Mouse (Mus musculus) adrenal gland, postnatal 10 days (tissue): ENCODE results near the gene Xdh. TPM values are rescaled to one million over a fixed set of nuclear protein-coding genes. Genes with fewer than 3 reads are reported as not detected.
"Not testable (repeated sequence)": the region's sequence is repeated elsewhere in the genome, so short reads cannot be mapped to it uniquely, and the experiment has no call there.

Source experiments
- DNase-seq: peaks from one replicate; pipeline ENCODE4 v3.0.0; 2021; ENCODE audit warnings: mixed read lengths
- total RNA-seq, 2 experiments: library from RNA; stranded (reverse); gene quantifications; 2 replicates each; pipeline ENCODE4 v1.2.3; 2021

Xdh gene
- total RNA-seq, 2 experiments from 2014 or later = 55.9 to 125 TPM

DNA sequence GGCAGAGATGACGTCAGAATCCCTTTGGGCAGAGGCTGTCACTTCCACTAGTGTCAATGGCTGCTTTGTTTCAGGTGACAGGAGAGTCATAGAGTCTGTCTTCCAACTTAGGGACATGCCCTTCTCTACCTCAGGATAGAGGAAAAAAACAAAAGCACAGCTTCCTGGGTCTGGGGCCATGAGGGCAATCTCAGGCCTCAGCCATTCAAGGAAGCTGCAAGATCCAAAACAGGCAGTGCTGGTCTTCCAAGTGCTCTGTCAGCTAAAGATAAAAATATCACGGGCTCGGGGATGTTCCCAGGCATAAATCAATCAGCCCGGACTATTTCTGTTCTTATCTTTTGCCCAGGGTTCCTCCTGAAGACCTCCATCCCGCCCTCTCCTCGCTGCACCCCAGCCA, 68.7 kb downstream of the Xdh start:
- DNase-seq = no peak

DNA sequence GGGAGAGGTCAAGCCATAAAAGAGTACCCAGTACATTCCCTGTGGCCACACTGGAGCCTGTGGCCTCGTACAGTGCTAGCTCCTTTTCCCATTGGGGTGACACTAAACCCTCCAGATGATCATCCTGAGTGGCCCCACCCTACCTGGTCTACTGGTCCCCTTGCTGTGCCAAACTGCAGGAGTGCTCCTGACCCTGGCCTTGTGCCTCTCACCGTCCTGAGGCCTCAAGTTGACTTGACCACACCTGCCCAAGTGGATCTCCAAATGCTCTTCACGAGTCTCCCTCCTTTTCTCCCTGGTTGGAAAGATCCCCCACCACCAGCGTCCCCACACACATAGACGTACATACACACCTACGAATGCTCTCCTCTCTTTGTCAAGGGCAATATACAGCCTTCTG, 69.7 kb downstream of the Xdh start:
- DNase-seq = no peak

DNA sequence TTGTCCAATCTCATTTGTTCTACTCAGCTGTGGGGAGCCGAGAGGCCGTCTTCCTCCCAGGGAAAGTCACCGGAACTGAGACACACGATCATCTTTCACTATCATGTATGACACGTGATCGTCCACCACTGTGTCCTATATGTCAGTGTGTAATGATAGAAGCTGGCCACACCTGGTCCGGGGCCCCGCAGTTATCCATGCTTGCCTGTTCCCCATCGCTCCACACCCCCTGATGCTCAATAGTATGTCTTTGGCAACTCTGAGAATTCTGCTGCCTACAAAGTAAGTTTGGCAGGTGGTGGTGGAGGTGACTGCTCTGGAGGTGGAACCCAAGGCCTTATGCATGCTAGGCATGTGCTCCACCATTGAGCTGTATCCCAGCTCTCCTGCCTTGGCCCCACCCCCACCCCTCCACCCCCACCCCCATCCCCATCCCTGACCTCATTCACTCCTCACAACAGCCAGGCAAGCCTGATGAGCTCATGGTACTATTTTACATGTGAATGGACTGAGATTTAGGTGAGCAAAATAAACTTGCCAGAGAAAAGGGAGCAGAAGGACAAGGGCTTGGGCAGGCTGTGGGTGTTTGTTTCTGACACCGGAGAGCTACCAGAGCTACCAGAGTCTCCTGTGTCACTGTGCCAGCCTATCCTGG, 70.6 kb downstream of the Xdh start:
- DNase-seq = no peak

DNA sequence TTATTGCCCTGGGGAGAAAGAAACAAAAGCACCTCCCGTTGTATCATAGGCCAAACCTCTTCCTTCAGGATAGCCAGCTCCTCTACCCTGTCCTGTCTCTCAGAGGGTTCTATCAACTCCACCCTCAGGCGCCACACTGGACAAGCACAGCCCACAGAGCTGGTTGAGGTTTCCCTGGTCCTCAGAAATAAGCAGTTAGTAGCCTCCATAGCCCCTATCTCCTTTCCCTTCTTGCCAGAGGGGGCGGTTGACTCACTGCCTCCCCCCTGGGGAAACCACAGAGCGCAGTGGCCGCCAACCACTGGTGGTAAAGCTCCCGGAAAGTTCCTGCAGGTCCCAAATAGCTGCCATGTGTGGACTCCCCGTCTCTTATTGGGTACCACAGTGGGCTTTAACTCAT, 74.3 kb downstream of the Xdh start:
- DNase-seq = no peak

DNA sequence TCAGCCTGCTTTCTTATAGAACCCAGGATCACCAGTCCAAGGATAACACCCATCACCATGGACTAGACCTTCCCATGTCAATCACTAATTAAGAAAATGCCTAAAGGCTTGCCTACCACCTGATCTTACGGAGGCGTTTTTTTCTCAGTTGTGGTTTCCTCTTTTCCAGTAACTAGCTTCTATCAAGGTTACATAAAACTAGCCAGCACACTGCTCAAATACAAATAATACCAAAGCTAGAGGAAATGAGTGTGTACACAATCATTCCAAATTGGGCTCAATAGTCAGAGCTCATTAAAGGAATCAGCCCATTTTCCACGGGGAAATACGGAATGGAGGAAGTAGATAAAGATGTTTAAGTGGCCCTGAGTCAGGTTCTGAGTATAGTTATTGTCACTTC, 74.7 kb downstream of the Xdh start:
- DNase-seq = no peak

DNA sequence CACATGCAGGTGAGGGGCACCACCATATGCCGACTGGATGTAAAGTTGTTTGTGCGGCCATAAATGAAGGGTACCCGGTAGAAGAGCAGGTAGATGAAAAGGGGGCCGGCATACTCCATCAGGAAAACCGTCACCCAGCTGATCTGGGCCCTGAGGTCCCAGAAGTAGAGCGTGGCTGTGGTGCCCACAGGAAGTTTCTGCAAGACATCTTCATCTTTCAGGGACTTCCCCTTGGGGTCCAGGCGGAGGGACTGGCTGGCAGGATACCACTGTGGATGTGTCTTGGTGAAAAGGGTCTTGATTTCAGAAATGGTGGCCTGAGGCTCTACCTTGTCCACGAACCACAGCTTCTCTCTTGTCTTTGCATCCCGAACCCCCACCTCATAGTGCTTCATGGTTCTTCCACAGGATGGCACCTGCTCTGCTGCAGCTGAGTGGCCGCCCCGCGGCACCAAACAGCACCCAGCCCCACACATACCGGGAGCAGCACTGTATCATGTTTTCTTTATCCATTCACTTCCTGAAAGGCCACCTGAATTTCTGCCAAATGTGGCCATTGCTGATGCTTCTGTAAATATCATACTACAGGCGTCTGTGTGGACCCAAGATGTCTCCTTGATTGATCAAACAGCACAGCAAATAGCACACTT, 78.9 kb downstream of the Xdh start:
- DNase-seq = no peak

DNA sequence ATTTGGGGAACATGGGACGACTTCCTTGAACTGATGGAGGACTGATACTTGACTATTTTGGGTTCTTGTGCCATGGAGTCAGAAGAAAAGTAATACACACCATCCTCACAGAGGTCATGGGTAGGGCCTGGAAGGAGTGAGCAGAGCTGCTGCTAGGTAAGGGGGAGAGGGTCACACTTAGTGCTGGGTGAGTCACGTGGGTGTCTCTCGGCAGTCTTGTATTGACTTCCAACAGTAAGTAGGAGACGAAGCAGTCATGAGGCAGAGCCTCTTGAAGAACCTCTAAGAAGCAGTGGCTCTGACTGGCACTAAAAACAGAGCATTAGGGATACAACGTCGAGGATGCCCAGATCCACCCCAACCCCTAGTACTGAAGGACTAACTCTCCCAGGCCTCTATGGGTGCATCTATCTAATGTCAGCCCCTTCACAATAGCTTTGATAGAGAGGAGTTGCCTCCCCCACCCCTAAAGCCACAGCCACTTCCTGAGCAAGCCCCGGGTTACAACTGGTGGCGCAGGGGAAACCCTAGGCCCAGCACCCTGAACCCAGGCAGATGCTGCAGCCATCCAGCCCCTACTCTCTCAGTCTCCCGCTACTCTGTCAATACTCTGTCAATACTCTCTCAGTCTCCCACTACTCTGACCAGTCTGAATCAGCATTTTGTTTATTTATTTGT, 80.8 kb downstream of the Xdh start:
- peak; percentile 0 for DNase-seq

DNA sequence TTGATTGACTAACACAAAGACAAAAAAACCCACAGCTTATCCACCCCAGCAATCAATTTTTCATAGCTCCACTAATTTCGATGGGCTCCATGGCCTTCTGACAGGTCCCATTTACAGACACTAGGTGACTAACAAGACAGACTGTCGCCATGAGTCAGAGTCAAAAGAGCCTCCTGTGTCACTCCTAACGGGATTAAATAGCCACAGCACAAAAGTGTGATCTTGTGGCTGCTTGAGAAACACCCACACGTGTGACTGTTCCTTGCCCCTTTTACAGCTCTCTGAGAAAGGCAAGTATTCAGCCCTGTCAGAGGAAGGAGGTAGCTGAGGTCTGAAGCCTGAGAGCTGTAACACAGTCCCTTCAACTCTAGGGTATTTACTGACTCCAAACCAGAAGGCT, 96.3 kb downstream of the Xdh start:
- no peak for DNase-seq

DNA sequence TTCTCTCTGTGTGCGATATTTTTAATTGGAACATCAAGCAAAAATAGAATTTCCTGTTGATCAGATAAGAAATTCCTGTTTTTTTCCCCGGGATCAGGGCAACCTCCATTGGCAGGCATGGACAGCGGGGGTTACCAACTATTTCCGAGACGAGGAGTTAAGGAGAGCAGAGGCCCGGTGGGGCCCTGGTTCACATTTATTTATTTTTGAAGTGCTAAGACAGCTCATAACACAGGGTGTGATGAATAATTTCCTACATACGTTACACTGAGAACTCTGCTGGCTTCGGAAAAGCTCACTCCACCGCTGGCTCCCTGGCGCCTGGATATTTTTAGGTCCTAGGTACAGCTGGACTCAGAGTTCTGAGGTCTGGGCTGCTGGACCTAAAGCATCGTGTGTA, 97.0 kb downstream of the Xdh start:
- peak; percentile 11 for DNase-seq

DNA sequence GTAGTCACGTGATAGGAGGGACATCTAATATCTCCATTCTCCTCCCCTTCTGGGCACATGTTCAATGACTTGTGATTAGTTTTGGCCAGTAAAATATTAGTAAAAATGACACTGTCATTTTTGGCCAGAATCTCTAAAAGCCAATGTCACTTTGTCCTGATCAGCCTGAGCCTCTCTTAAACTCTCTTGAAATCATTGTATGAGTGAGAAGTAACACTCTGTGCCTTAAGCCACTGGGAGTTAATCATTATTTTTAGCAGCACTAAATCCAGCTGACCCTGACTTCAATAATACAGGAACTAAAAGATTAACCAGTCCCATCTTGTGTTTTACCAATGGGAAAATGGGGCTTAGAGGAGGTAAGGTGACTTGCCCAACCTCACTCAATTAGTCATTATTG, 102.6 kb downstream of the Xdh start:
- no peak for DNase-seq

DNA sequence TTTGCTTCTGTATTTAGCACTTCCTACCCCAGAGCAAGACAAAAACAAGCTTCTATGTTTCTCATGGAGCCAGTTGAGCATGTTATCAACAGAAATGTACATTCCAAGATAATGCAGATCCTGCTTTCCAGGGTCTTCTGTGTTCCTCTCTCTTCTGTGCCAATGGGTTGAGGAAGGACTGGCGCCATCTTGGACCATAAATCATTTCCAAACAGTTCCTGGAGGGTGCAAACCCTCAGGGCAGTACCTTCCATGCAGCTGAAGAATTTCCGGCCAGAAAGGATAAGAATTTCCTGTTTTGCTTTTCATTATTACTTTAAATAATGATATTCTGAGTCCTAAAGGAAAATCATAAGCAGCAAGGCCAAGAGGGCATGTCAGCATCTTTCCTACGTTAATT, 104.4 kb downstream of the Xdh start:
- DNase-seq = no peak

DNA sequence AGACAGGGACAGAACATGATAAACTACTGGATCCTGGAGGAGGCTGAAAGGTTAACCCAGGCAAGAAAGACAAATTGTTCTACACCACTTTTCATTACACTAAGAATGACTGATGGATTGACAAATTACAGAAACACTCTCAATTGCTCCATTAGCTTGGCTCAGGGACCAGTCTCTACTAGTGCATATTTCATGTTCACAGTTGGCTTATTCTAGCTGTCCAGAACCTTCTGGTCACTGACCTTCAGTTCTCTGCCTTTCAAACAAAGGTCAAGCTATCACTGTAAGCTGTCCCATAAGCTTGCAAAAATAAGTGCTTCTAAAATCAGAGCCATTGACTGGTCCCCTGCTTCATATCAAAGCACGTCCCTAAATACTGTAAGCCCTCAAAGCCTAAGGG, 107.0 kb downstream of the Xdh start:
- DNase-seq = no peak

DNA sequence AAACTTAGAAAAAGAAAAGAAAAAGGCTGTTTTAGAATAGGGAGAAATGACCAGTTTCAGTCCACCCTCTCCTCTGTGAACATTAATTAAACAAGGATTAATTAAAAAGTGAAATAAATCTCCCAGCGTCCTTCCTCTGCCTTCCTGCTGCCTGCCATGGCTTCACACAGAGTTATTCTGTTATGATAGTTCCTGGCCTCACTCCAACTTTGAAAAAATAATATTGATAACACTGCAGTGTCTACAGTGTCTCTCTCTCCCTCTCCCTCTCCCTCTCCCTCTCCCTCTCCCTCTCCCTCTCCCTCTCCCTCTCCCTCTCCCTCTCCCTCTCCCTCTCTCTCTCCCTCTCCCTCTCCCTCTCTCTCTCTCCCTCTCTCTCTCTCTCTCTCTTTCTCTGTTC, 110.1 kb downstream of the Xdh start:
- not testable (repeated sequence) for DNase-seq

DNA sequence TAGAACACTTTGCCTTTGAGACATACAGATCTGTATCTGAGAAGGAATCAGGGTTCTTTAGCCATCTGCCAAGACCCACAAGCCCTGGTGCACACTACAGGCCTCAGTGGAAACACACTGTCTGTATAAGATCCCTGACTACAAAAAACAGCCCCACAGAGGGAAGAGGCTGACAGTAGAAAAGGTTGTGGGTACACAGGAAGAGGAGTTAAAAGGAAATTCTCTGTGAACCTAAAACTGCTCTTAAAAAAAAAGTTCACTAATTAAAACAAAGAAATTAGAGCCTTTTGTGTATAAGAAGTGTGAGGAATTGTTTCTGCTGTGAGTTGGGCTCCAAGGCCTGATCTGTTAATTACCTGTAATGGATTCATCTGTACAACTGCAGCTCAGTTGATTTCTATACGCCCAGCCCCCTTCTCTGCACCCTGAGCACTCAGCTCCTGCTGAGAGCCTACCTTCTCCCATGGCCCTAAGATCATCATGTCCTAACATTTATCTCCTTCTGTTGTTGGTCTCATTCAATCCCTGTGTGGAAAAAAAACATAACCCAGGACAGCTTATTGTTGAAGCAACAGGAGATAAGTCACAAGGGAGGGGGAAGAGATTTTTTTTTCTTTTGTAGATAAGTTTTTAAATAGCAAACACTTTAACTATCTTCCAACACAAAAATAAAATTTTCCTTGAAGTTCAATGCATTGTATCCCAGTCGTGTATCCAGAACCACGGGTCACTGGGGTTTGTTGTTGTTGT, 110.7 kb downstream of the Xdh start:
- no peak for DNase-seq

DNA sequence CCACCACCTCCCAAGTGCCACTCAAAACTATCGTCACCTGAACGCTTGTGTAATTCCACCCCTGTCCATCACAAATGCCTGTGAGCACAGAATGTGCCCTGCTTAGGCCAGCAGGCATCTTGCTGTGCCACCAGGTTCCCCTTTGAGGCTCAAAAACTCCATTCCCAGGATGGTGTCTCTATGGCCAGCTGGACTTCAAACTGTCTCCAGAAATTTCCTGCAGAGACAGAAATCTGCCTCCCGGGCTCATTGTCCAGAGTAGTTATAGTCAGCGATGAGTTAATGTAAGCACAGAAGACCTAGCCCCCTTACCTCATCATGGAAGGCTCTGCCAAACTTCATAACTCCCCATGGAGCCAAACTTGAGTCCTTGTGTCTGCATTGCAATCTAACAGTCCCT, 112.8 kb downstream of the Xdh start:
- DNase-seq = no peak

DNA sequence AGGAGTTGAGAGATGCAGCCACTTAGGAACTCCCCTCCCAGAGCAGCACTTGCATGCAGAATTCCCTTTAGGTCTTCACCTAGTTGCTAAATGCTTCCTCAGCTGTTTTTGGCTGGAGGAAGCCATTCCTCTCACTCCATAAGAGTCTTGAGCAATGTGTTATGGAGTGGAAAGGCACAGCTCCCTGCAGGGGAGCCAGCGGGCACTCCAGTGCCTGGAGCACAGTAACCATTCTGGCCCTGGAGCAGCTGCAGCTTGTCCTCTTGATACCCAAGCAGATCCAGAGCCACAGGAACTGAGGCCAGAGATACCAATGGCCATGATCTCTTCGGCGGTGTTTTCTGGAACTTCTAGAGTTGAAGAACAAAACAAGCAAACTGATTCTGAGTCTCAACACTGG, 113.4 kb downstream of the Xdh start:
- DNase-seq = peak; percentile 36

Other genes with a start within 250 kb of the Xdh start
- 1 to 10 TPM in 1 of 2 experiments, under 1 TPM in 1; 0.42 to 1.0 TPM for gene Galnt14, start 239.7 kb downstream of the Xdh start, total RNA-seq
- gene Ehd3, start 146.1 kb downstream of the Xdh start, total RNA-seq = 10 to 100 TPM; 41.0 to 70.0 TPM
- 10 to 100 TPM; 23.5 to 35.6 TPM for gene Srd5a2, start 97.7 kb upstream of the Xdh start, total RNA-seq